10 mouse cellular contexts compared by ENCODE assay signal in the genomic region with DNA sequence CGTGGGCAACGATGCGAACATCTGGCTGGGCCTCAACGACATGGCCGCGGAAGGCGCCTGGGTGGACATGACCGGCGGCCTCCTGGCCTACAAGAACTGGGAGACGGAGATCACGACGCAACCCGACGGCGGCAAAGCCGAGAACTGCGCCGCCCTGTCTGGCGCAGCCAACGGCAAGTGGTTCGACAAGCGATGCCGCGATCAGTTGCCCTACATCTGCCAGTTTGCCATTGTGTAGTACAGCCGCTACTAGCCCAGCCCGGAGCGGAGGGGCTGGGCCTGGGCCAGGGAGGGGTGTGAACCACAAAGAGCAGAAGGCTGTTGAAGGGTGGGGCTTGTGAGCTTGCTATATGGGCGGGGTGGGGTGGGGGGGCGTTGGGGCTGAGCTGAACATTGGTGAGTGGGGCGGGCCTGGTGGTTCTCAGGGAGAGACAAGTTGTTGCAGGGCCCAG. TPM values are rescaled to one million over a fixed set of nuclear protein-coding genes. Genes with fewer than 3 reads are reported as not detected.
DNase-seq lines count a peak whose midpoint lies in the region; ATAC-seq lines count a peak whose summit lies in the region.
"Had no signal": no experiment of that assay in that cellular context is flagged by ENCODE, and none has a peak within 500 bp of the region (broad histone marks: within the 10 kb centered on the region; RNA-seq: fewer than 3 reads in every experiment).

No protein-coding gene starts in this region.

- no peak overlapping the region for H3K27ac ChIP-seq in embryonic facial prominence, embryonic 14.5 days (replicated peaks; ENCODE audit: low read depth, low read length)
- H3K27ac ChIP-seq in heart, embryonic 14.5 days (replicated peaks in 1 of 2; ENCODE audit: control insufficient read depth in 1 of 2, insufficient read depth in 1 of 2, low read depth in 2 of 2, low read length in 2 of 2) = no peak overlapping the region
- H3K27ac ChIP-seq in kidney, embryonic 15.5 days = no peak overlapping the region
- no peak overlapping the region for H3K27ac ChIP-seq in neural tube, embryonic 15.5 days (replicated peaks)

- H3K4me1 ChIP-seq in embryonic facial prominence, embryonic 14.5 days (ENCODE audit: control insufficient read depth, insufficient read depth, low read length) = peaks cover 7% of the 10 kb centered on the region; the same call in 1 of the 2 replicates
- peaks cover 3 to 5% of the 10 kb centered on the region in 2 experiments; a peak in 1 of 4 replicates for H3K4me1 ChIP-seq in heart, embryonic 14.5 days (ENCODE audit: control insufficient read depth in 2 of 2, insufficient read depth in 2 of 2, low read length in 2 of 2)
- peaks cover 5% of the 10 kb centered on the region; the same call in 1 of the 2 replicates for H3K4me1 ChIP-seq in kidney, embryonic 15.5 days
- no peaks in the 10 kb centered on the region; the same call in 1 of the 2 replicates for H3K4me1 ChIP-seq in neural tube, embryonic 15.5 days

- no peaks in the 10 kb centered on the region for H3K9me3 ChIP-seq in embryonic facial prominence, embryonic 14.5 days (ENCODE audit: control insufficient read depth, low read length)
- H3K9me3 ChIP-seq in heart, embryonic 14.5 days (ENCODE audit: control insufficient read depth, low read length) = no peaks in the 10 kb centered on the region
- H3K9me3 ChIP-seq in kidney, embryonic 15.5 days (replicated peaks) = no peaks in the 10 kb centered on the region
- H3K9me3 ChIP-seq in neural tube, embryonic 15.5 days (replicated peaks) = no peaks in the 10 kb centered on the region

- DNase-seq in left cerebral cortex, postnatal 14 days (ENCODE audit: low spot score in 2 of 2) = peak; percentile 20 to 45
- DNase-seq in left cerebral cortex, adult 11 months (ENCODE audit: low spot score) = no peak
- DNase-seq in embryonic facial prominence, embryonic 14.5 days (ENCODE audit: low spot score) = peak; percentile 71
- DNase-seq in lung, adult 18-20 months = peak; percentile 76 to 84
- peak; percentile 65 to 79 for DNase-seq in thymus, postnatal 36 days

- H3K9ac ChIP-seq in embryonic facial prominence, embryonic 14.5 days (ENCODE audit: low read depth, low read length) = peak overlapping the region; percentile 41; the same call in 1 of the 2 replicates
- H3K9ac ChIP-seq in heart, embryonic 14.5 days (ENCODE audit: low read length) = peak overlapping the region; percentile 38; the same call in 1 of the 2 replicates
- H3K9ac ChIP-seq in kidney, embryonic 15.5 days = no peak overlapping the region
- no peak overlapping the region for H3K9ac ChIP-seq in neural tube, embryonic 15.5 days (replicated peaks)

- H3K4me3 ChIP-seq in embryonic facial prominence, embryonic 14.5 days (ENCODE audit: low read depth, low read length) = peak overlapping the region; percentile 19
- H3K4me3 ChIP-seq in heart, embryonic 14.5 days (ENCODE audit: control insufficient read depth in 1 of 2, insufficient read depth in 1 of 2, low read depth in 1 of 2, low read length in 2 of 2) = peak overlapping the region; percentile 24 to 35; a peak in 3 of 4 replicates
- peak overlapping the region; percentile 28; the same call in 1 of the 2 replicates for H3K4me3 ChIP-seq in kidney, embryonic 15.5 days (replicated peaks)
- H3K4me3 ChIP-seq in neural tube, embryonic 15.5 days (replicated peaks) = 0 out of 2 replicates have a peak overlapping the region, but pooled peaks have one; percentile 13

- H3K4me2 ChIP-seq in embryonic facial prominence, embryonic 14.5 days (ENCODE audit: low read depth, low read length) = peak overlapping the region; percentile 50
- H3K4me2 ChIP-seq in heart, embryonic 14.5 days (ENCODE audit: low read length) = peak overlapping the region; percentile 60
- H3K4me2 ChIP-seq in kidney, embryonic 15.5 days = peak overlapping the region; percentile 48
- H3K4me2 ChIP-seq in neural tube, embryonic 15.5 days = peak overlapping the region; percentile 35

- intact Hi-C loops in left cerebral cortex, postnatal 14 days (cut with DNase I) = loop anchor here (5.0 kb wide), 2 partner anchors 285 to 365 kb away; no protein-coding TSS in a partner anchor

- peak; percentile 64 for ATAC-seq in embryonic facial prominence, embryonic 14.5 days (ENCODE audit: low read depth)
- ATAC-seq in heart, embryonic 14.5 days (ENCODE audit: insufficient number of reproducible peaks, insufficient read depth, low FRiP score, low read depth) = no peak
- ATAC-seq in kidney, embryonic 15.5 days (replicated peaks; ENCODE audit: low FRiP score) = peak; percentile 69
- ATAC-seq in neural tube, embryonic 15.5 days (ENCODE audit: low FRiP score) = no peak

- WGBS in embryonic facial prominence, embryonic 14.5 days = 43% methylated on average over 30 of the region's 30 CpGs
- WGBS in heart, embryonic 14.5 days = 23% methylated on average over 30 of the region's 30 CpGs
- 36% methylated on average over 30 of the region's 30 CpGs for WGBS in kidney, embryonic 15.5 days
- WGBS in neural tube, embryonic 15.5 days = 39% methylated on average over 30 of the region's 30 CpGs

- no peaks in the 10 kb centered on the region for H3K36me3 ChIP-seq in embryonic facial prominence, embryonic 14.5 days (ENCODE audit: control insufficient read depth, insufficient read depth, low read length)
- H3K36me3 ChIP-seq in heart, embryonic 14.5 days (ENCODE audit: control insufficient read depth, insufficient read depth, low read length) = no peaks in the 10 kb centered on the region
- H3K36me3 ChIP-seq in kidney, embryonic 15.5 days = no peaks in the 10 kb centered on the region
- no peaks in the 10 kb centered on the region for H3K36me3 ChIP-seq in neural tube, embryonic 15.5 days

- H3K27me3 ChIP-seq in embryonic facial prominence, embryonic 14.5 days (replicated peaks; ENCODE audit: control insufficient read depth, insufficient read depth, low read length) = no peaks in the 10 kb centered on the region
- H3K27me3 ChIP-seq in heart, embryonic 14.5 days (ENCODE audit: control insufficient read depth, insufficient read depth, low read length) = no peaks in the 10 kb centered on the region
- no peaks in the 10 kb centered on the region for H3K27me3 ChIP-seq in kidney, embryonic 15.5 days
- H3K27me3 ChIP-seq in neural tube, embryonic 15.5 days (replicated peaks) = no peaks in the 10 kb centered on the region
- H3K27me3 ChIP-seq: CH12.LX had no signal

RNA-seq across cellular contexts. Expression of a gene that starts 6.2 kb away (rescaled TPM):
- total RNA-seq in left cerebral cortex, postnatal 14 days (2021) = 1 to 10 TPM; 5.2 to 5.4 TPM
- 2.9 TPM in 2 replicates for polyA plus RNA-seq in embryonic facial prominence, embryonic 14.5 days (2014; fragmentation: Nextera tagmentation; extraction: Ambion mirVana)
- polyA plus RNA-seq in heart, embryonic 14.5 days (2014; fragmentation: Nextera tagmentation; extraction: Ambion mirVana) = not detected in 2 replicates
- 0.72 and 1.6 TPM in 2 replicates for polyA plus RNA-seq in kidney, embryonic 15.5 days (2015; fragmentation: Nextera tagmentation; extraction: Ambion mirVana)
- 3.5 and 4.2 TPM in 2 replicates for polyA plus RNA-seq in neural tube, embryonic 15.5 days (2015; fragmentation: Nextera tagmentation; extraction: Ambion mirVana)
- total RNA-seq: CH12.LX; neutrophil, adult 5-6 weeks had no signal

RNA-seq across cellular contexts. Expression of a gene that starts 43.9 kb away (rescaled TPM):
- total RNA-seq in left cerebral cortex, postnatal 14 days (2021) = 10 to 100 TPM; 37.6 to 39.1 TPM
- 84.2 and 100 TPM in 2 replicates for polyA plus RNA-seq in embryonic facial prominence, embryonic 14.5 days (2014; fragmentation: Nextera tagmentation; extraction: Ambion mirVana)
- 68.0 and 72.9 TPM in 2 replicates for polyA plus RNA-seq in heart, embryonic 14.5 days (2014; fragmentation: Nextera tagmentation; extraction: Ambion mirVana)
- 125 and 133 TPM in 2 replicates for polyA plus RNA-seq in kidney, embryonic 15.5 days (2015; fragmentation: Nextera tagmentation; extraction: Ambion mirVana)
- 77.1 and 94.0 TPM in 2 replicates for polyA plus RNA-seq in neural tube, embryonic 15.5 days (2015; fragmentation: Nextera tagmentation; extraction: Ambion mirVana)

RNA-seq across cellular contexts. Expression of a gene that starts 43.9 kb away (rescaled TPM):
- 10 to 100 TPM; 70.4 to 73.6 TPM for total RNA-seq in left cerebral cortex, postnatal 14 days (2021)
- 51.2 and 57.4 TPM in 2 replicates for polyA plus RNA-seq in embryonic facial prominence, embryonic 14.5 days (2014; fragmentation: Nextera tagmentation; extraction: Ambion mirVana)
- 36.5 and 36.9 TPM in 2 replicates for polyA plus RNA-seq in heart, embryonic 14.5 days (2014; fragmentation: Nextera tagmentation; extraction: Ambion mirVana)
- polyA plus RNA-seq in kidney, embryonic 15.5 days (2015; fragmentation: Nextera tagmentation; extraction: Ambion mirVana) = 73.2 and 75.9 TPM in 2 replicates
- polyA plus RNA-seq in neural tube, embryonic 15.5 days (2015; fragmentation: Nextera tagmentation; extraction: Ambion mirVana) = 81.3 and 84.7 TPM in 2 replicates

RNA-seq across cellular contexts. Expression of a gene that starts 58.9 kb away (rescaled TPM):
- under 1 TPM; 0.06 to 0.18 TPM for total RNA-seq in left cerebral cortex, postnatal 14 days (2021)
- polyA plus RNA-seq in embryonic facial prominence, embryonic 14.5 days (2014; fragmentation: Nextera tagmentation; extraction: Ambion mirVana) = 7.1 and 8.0 TPM in 2 replicates
- polyA plus RNA-seq in heart, embryonic 14.5 days (2014; fragmentation: Nextera tagmentation; extraction: Ambion mirVana) = 0.14 TPM in 1 of 2 replicates, not detected in the other
- polyA plus RNA-seq in kidney, embryonic 15.5 days (2015; fragmentation: Nextera tagmentation; extraction: Ambion mirVana) = 7.5 and 7.7 TPM in 2 replicates
- 0.19 and 2.5 TPM in 2 replicates for polyA plus RNA-seq in neural tube, embryonic 15.5 days (2015; fragmentation: Nextera tagmentation; extraction: Ambion mirVana)
- total RNA-seq: neutrophil, adult 5-6 weeks had no signal

Comparison
In these comparisons a context has a peak if more than half of its experiments do, and no peak if none do; other contexts are left out.
1. ATAC-seq: peak in embryonic facial prominence, embryonic 14.5 days (single experiment) and kidney, embryonic 15.5 days (single experiment); none in heart, embryonic 14.5 days (single experiment) and neural tube, embryonic 15.5 days (single experiment).
2. H3K9ac ChIP-seq: peak in embryonic facial prominence, embryonic 14.5 days (single experiment) and heart, embryonic 14.5 days (single experiment); none in kidney, embryonic 15.5 days (single experiment) and neural tube, embryonic 15.5 days (single experiment).
3. Peak in every context shown above with its lines, with median percentiles within 50 percentile points of each other: H3K4me2 ChIP-seq and H3K4me3 ChIP-seq.